In genomic region chr2:77543388-77543787, GRCm38 (mm10) we compare ENCODE assay signal across 16 mouse cellular contexts.
A peak's percentile ranks its signal among the peaks of the same experiment; 100 is the strongest.
DNase-seq lines count a peak whose midpoint lies in the region; ATAC-seq lines count a peak whose summit lies in the region.
"Had no signal": no experiment of that assay in that cellular context is flagged by ENCODE, and none has a peak within 500 bp of the region (broad histone marks: within the 10 kb centered on the region; RNA-seq: fewer than 3 reads in every experiment).

No protein-coding gene starts in this region.

- H3K4me3 ChIP-seq in heart, embryonic 10.5 days = no peak overlapping the region
- no peak overlapping the region for H3K4me3 ChIP-seq in intestine, embryonic 16.5 days (ENCODE audit: low read length)
- no peak overlapping the region for H3K4me3 ChIP-seq in liver, embryonic 16.5 days (ENCODE audit: low read depth, low read length)
- H3K4me3 ChIP-seq: hindbrain, embryonic 13.5 days; myocyte had no signal

- ATAC-seq in intestine, embryonic 16.5 days = 0 out of 2 replicates have a peak, but pooled peaks have one; percentile 34
- ATAC-seq in liver, embryonic 16.5 days (ENCODE audit: low read depth) = no peak; the same call in 1 of the 2 replicates
- no peak for ATAC-seq in megakaryocyte progenitor cell, adult 5-6 weeks (replicated peaks; ENCODE audit: poor library complexity)

- H3K4me2 ChIP-seq in intestine, embryonic 16.5 days (ENCODE audit: low read depth, low read length) = no peak overlapping the region
- H3K4me2 ChIP-seq in liver, embryonic 16.5 days (ENCODE audit: low read depth, low read length) = 0 out of 2 replicates have a peak overlapping the region, but pooled peaks have one; percentile 42
- H3K4me2 ChIP-seq: hindbrain, embryonic 13.5 days had no signal

- H3K27ac ChIP-seq in heart, embryonic 10.5 days = peak overlapping the region; percentile 37; the same call in 1 of the 2 replicates
- H3K27ac ChIP-seq in intestine, embryonic 16.5 days (ENCODE audit: low read length) = no peak overlapping the region
- H3K27ac ChIP-seq in liver, embryonic 16.5 days (ENCODE audit: low read length) = peak overlapping the region; percentile 69
- H3K27ac ChIP-seq: hindbrain, embryonic 13.5 days had no signal

- no peak overlapping the region for H3K9ac ChIP-seq in intestine, embryonic 16.5 days (ENCODE audit: low read depth, low read length)
- H3K9ac ChIP-seq in liver, embryonic 16.5 days (ENCODE audit: low read depth, low read length) = no peak overlapping the region
- H3K9ac ChIP-seq: hindbrain, embryonic 13.5 days had no signal

- H3K9me3 ChIP-seq in heart, embryonic 10.5 days = no peaks in the 10 kb centered on the region
- H3K9me3 ChIP-seq in intestine, embryonic 16.5 days (ENCODE audit: control insufficient read depth, low read length) = no peaks in the 10 kb centered on the region
- H3K9me3 ChIP-seq in liver, embryonic 16.5 days (replicated peaks; ENCODE audit: control insufficient read depth, low read length) = no peaks in the 10 kb centered on the region
- H3K9me3 ChIP-seq: hindbrain, embryonic 13.5 days had no signal

- intact Hi-C loops in heart, postnatal 36 days (cut with DNase I) = no loop called here

- no peaks in the 10 kb centered on the region for H3K27me3 ChIP-seq in heart, embryonic 10.5 days (ENCODE audit: insufficient read depth, poor library complexity, severe bottlenecking)
- H3K27me3 ChIP-seq in intestine, embryonic 16.5 days (replicated peaks; ENCODE audit: control insufficient read depth, insufficient read depth, low read length) = no peaks in the 10 kb centered on the region
- no peaks in the 10 kb centered on the region for H3K27me3 ChIP-seq in liver, embryonic 16.5 days (ENCODE audit: control insufficient read depth, insufficient read depth, low read depth, low read length)
- H3K27me3 ChIP-seq: hindbrain, embryonic 13.5 days had no signal

- no peaks in the 10 kb centered on the region for H3K36me3 ChIP-seq in heart, embryonic 10.5 days
- H3K36me3 ChIP-seq in intestine, embryonic 16.5 days (ENCODE audit: control insufficient read depth, insufficient read depth, low read length) = no peaks in the 10 kb centered on the region
- H3K36me3 ChIP-seq in liver, embryonic 16.5 days (ENCODE audit: control insufficient read depth, insufficient read depth) = no peaks in the 10 kb centered on the region
- H3K36me3 ChIP-seq: hindbrain, embryonic 13.5 days had no signal

- 17% methylated on average over 1 of the region's 1 CpGs for WGBS in heart, embryonic 10.5 days
- 18% methylated on average over 1 of the region's 1 CpGs for WGBS in intestine, embryonic 16.5 days
- WGBS in liver, embryonic 16.5 days (ENCODE audit: insufficient replicate concordance) = 50% methylated on average over 1 of the region's 1 CpGs

- no peak for DNase-seq in heart, embryonic 10.5 days (ENCODE audit: low spot score)
- no peak for DNase-seq in heart, postnatal 36 days
- DNase-seq in kidney, adult 9 months = peak; percentile 35
- no peak for DNase-seq in kidney, postnatal 36 days
- DNase-seq in spleen, postnatal 10 days (ENCODE audit: low spot score in 2 of 2) = no peak
- DNase-seq: adrenal gland, postnatal 10 days; cerebellum, adult 11-12 months; cerebellum, postnatal 25 days; gastrocnemius, postnatal 25 days; midbrain, embryonic 14.5 days; thymus, adult 18-20 months had no signal

- H3K4me1 ChIP-seq in heart, embryonic 10.5 days = peaks cover 13% of the 10 kb centered on the region; the same call in 1 of the 2 replicates
- peaks cover 6% of the 10 kb centered on the region; the same call in 1 of the 2 replicates for H3K4me1 ChIP-seq in intestine, embryonic 16.5 days (ENCODE audit: control insufficient read depth, insufficient read depth, low read length)
- peaks cover 18% of the 10 kb centered on the region for H3K4me1 ChIP-seq in liver, embryonic 16.5 days (ENCODE audit: control insufficient read depth, low read depth, low read length)
- H3K4me1 ChIP-seq: hindbrain, embryonic 13.5 days had no signal
